Comparison of ENCODE assay signal across 8 mouse cellular contexts in genomic region chr16:78577085-78577671, GRCm38 (mm10). TPM values are rescaled to one million over a fixed set of nuclear protein-coding genes. Genes with fewer than 3 reads are reported as not detected.
DNase-seq lines count a peak whose midpoint lies in the region; ATAC-seq and TF ChIP-seq lines count a peak whose summit lies in the region.

No protein-coding gene starts in this region.

- no peak overlapping the region for H3K27ac ChIP-seq in forebrain, embryonic 13.5 days
- peak overlapping the region; percentile 89 for H3K27ac ChIP-seq in intestine, embryonic 14.5 days (ENCODE audit: low read depth)
- peak overlapping the region; percentile 92 for H3K27ac ChIP-seq in lung, embryonic 16.5 days (ENCODE audit: low read length)
- H3K27ac ChIP-seq in olfactory bulb, adult 2 months (ENCODE audit: insufficient read depth, low read depth, low read length) = no peak overlapping the region

- no peaks in the 10 kb centered on the region for H3K36me3 ChIP-seq in erythroblast, embryonic 14.5 days (ENCODE audit: control insufficient read depth)
- no peaks in the 10 kb centered on the region for H3K36me3 ChIP-seq in forebrain, embryonic 13.5 days (ENCODE audit: poor library complexity, severe bottlenecking)
- 0 out of 2 replicates have a peak, but pooled peaks cover 4% of the 10 kb centered on the region for H3K36me3 ChIP-seq in intestine, embryonic 14.5 days (ENCODE audit: control insufficient read depth, insufficient read depth, low read length)
- no peaks in the 10 kb centered on the region for H3K36me3 ChIP-seq in lung, embryonic 16.5 days (ENCODE audit: control insufficient read depth, insufficient read depth, low read length)

- peak overlapping the region; percentile 74 for H3K4me3 ChIP-seq in erythroblast, embryonic 14.5 days (replicated peaks)
- peak overlapping the region; percentile 74 for H3K4me3 ChIP-seq in forebrain, embryonic 13.5 days
- H3K4me3 ChIP-seq in intestine, embryonic 14.5 days (ENCODE audit: low read depth, low read length) = peak overlapping the region; percentile 76
- peak overlapping the region; percentile 83 for H3K4me3 ChIP-seq in lung, embryonic 16.5 days (ENCODE audit: low read length)
- peak overlapping the region; percentile 70 for H3K4me3 ChIP-seq in olfactory bulb, adult 2 months (ENCODE audit: insufficient read depth, low read depth, low read length)

- no peaks in the 10 kb centered on the region for H3K9me3 ChIP-seq in erythroblast, embryonic 14.5 days (ENCODE audit: control insufficient read depth, low read length)
- H3K9me3 ChIP-seq in forebrain, embryonic 13.5 days (replicated peaks) = no peaks in the 10 kb centered on the region
- no peaks in the 10 kb centered on the region for H3K9me3 ChIP-seq in intestine, embryonic 14.5 days (ENCODE audit: control insufficient read depth, low read length)
- H3K9me3 ChIP-seq in lung, embryonic 16.5 days (ENCODE audit: control insufficient read depth, low read length) = no peaks in the 10 kb centered on the region

- DNase-seq in intestine, embryonic 14.5 days (ENCODE audit: low spot score) = peak; percentile 59
- no peak for DNase-seq in urinary bladder, adult 2 months (ENCODE audit: low spot score)

- peaks cover 21% of the 10 kb centered on the region for H3K4me1 ChIP-seq in erythroblast, embryonic 14.5 days (ENCODE audit: control insufficient read depth)
- peaks cover 30% of the 10 kb centered on the region for H3K4me1 ChIP-seq in forebrain, embryonic 13.5 days
- H3K4me1 ChIP-seq in intestine, embryonic 14.5 days (replicated peaks; ENCODE audit: control insufficient read depth, insufficient read depth, low read length) = peaks cover 18% of the 10 kb centered on the region
- H3K4me1 ChIP-seq in lung, embryonic 16.5 days (replicated peaks; ENCODE audit: control insufficient read depth, insufficient read depth, low read length) = peaks cover 6% of the 10 kb centered on the region
- H3K4me1 ChIP-seq in olfactory bulb, adult 2 months (ENCODE audit: control insufficient read depth, insufficient read depth, low read length) = no peaks in the 10 kb centered on the region

- peak overlapping the region; percentile 67 for H3K4me2 ChIP-seq in forebrain, embryonic 13.5 days
- peak overlapping the region; percentile 71 for H3K4me2 ChIP-seq in intestine, embryonic 14.5 days (ENCODE audit: low read length)
- peak overlapping the region; percentile 79 for H3K4me2 ChIP-seq in lung, embryonic 16.5 days (ENCODE audit: low read depth, low read length)

- 24% methylated on average over 14 of the region's 14 CpGs for WGBS in forebrain, embryonic 13.5 days
- 20% methylated on average over 14 of the region's 14 CpGs for WGBS in intestine, embryonic 14.5 days
- WGBS in lung, embryonic 16.5 days = 12% methylated on average over 14 of the region's 14 CpGs
- WGBS in olfactory bulb, adult 2 months = 14% methylated on average over 14 of the region's 14 CpGs

- TF ChIP-seq POLR2A in olfactory bulb, adult 2 months (IDR thresholded peaks at IDR 0.05; ENCODE audit: insufficient read depth, low read depth, low read length) = no peak

- peak overlapping the region; percentile 81 for H3K9ac ChIP-seq in forebrain, embryonic 13.5 days
- peak overlapping the region; percentile 78 for H3K9ac ChIP-seq in intestine, embryonic 14.5 days (ENCODE audit: low read length)
- H3K9ac ChIP-seq in lung, embryonic 16.5 days (ENCODE audit: low read length) = peak overlapping the region; percentile 86

- no peak for ATAC-seq in erythroblast, adult 5-6 weeks (replicated peaks; ENCODE audit: low FRiP score, poor library complexity, severe bottlenecking)
- ATAC-seq in activated CD4-positive, CD25-positive, alpha-beta regulatory T cell, adult 4 months = peak; percentile 79
- peak; percentile 4 for ATAC-seq in forebrain, embryonic 13.5 days
- peak; percentile 6; the same call in 1 of the 2 replicates for ATAC-seq in intestine, embryonic 14.5 days (replicated peaks; ENCODE audit: low FRiP score, low TSS enrichment, low read depth)
- peak; percentile 58 for ATAC-seq in lung, embryonic 16.5 days (ENCODE audit: low read depth)

- TF ChIP-seq CTCF in olfactory bulb, adult 2 months (IDR thresholded peaks at IDR 0.05; ENCODE audit: insufficient read depth, low read depth, low read length) = no peak

- H3K27me3 ChIP-seq in erythroblast, embryonic 14.5 days (ENCODE audit: control insufficient read depth) = no peaks in the 10 kb centered on the region
- H3K27me3 ChIP-seq in forebrain, embryonic 13.5 days = no peaks in the 10 kb centered on the region
- H3K27me3 ChIP-seq in intestine, embryonic 14.5 days (replicated peaks; ENCODE audit: control insufficient read depth, insufficient read depth, low read length) = no peaks in the 10 kb centered on the region
- no peaks in the 10 kb centered on the region for H3K27me3 ChIP-seq in lung, embryonic 16.5 days (ENCODE audit: control insufficient read depth, insufficient read depth, low read depth, low read length)

RNA-seq across cellular contexts. Expression of gene D16Ertd472e, which starts 0.7 kb away (rescaled TPM):
- polyA plus RNA-seq in erythroblast, embryonic 14.5 days (2012) = 0.10 and 0.25 TPM in 2 replicates
- 6.7 and 9.4 TPM in 2 replicates for total RNA-seq in erythroblast, adult 5-6 weeks (2015; ENCODE audit: low replicate concordance)
- total RNA-seq in erythroblast, adult 5-6 weeks (2017; ENCODE audit: low replicate concordance) = 2.5 TPM in 2 replicates
- 10 to 100 TPM; 52.1 to 55.1 TPM for polyA plus RNA-seq in activated CD4-positive, CD25-positive, alpha-beta regulatory T cell, adult 4 months (2017; shearing (Covaris generic))
- polyA plus RNA-seq in forebrain, embryonic 13.5 days (2015; fragmentation: Nextera tagmentation; extraction: Ambion mirVana) = 12.9 and 13.4 TPM in 2 replicates
- 11.8 and 13.6 TPM in 2 replicates for polyA plus RNA-seq in intestine, embryonic 14.5 days (2014; fragmentation: Nextera tagmentation; extraction: Ambion mirVana)
- 12.8 and 13.4 TPM in 2 replicates for polyA plus RNA-seq in lung, embryonic 16.5 days (2015; fragmentation: Nextera tagmentation; extraction: Ambion mirVana)
- polyA plus RNA-seq in olfactory bulb, adult 2 months (2012; ENCODE audit: insufficient read depth, insufficient read length, low replicate concordance, missing spikeins) = not detected in 2 replicates
- 8.8 and 11.0 TPM in 2 replicates for polyA plus RNA-seq in urinary bladder, adult 2 months (2012; rRNA removed)

Comparison
In these comparisons a context has a peak if more than half of its experiments do, and no peak if none do; other contexts are left out.
1. H3K27ac ChIP-seq: peak in intestine, embryonic 14.5 days (single experiment) and lung, embryonic 16.5 days (single experiment); none in forebrain, embryonic 13.5 days (single experiment) and olfactory bulb, adult 2 months (single experiment).
2. Peak in every context shown above with its lines, with median percentiles within 50 percentile points of each other: H3K4me3 ChIP-seq, H3K4me2 ChIP-seq and H3K9ac ChIP-seq.